Mouse (Mus musculus) embryonic facial prominence, embryonic 15.5 days (tissue): ENCODE results near the gene 4930402H24Rik. TPM values are rescaled to one million over a fixed set of nuclear protein-coding genes. Genes with fewer than 3 reads are reported as not detected.
A peak's percentile ranks its signal among the peaks of the same experiment; 100 is the strongest.
"Not testable (repeated sequence)": the region's sequence is repeated elsewhere in the genome, so short reads cannot be mapped to it uniquely, and the experiment has no call there.

Experiments used
- ATAC-seq: fragments of 200-750 bp; cut with Nextera tagmentation; 2 replicates; pipeline ENCODE4 v1.8.0; 2017; ENCODE audit warnings: low read depth, moderate TSS enrichment; ENCODE audit not compliant: insufficient number of reproducible peaks, low FRiP score, low TSS enrichment
- H3K27ac ChIP-seq: fragments of 300-500 bp; sonication (generic); replicated peaks from 2 replicates; pipeline ENCODE4 v1.5.1; 2015; ENCODE audit warnings: mild to moderate bottlenecking, inconsistent platforms
- H3K27me3 ChIP-seq: fragments of 300-500 bp; sonication (generic); 2 replicates; pipeline ENCODE4 v1.6.1; 2015; ENCODE audit warnings: inconsistent platforms
- H3K36me3 ChIP-seq: fragments of 300-500 bp; sonication (generic); 2 replicates; pipeline ENCODE4 v1.6.1; 2015; ENCODE audit warnings: mild to moderate bottlenecking, inconsistent platforms
- H3K4me1 ChIP-seq: fragments of 300-500 bp; sonication (generic); 2 replicates; pipeline ENCODE4 v1.6.1; 2015; ENCODE audit warnings: inconsistent platforms
- H3K4me2 ChIP-seq: fragments of 300-500 bp; sonication (generic); replicated peaks from 2 replicates; pipeline ENCODE4 v1.6.1; 2015; ENCODE audit warnings: mild to moderate bottlenecking, inconsistent platforms
- H3K4me3 ChIP-seq: fragments of 300-500 bp; sonication (generic); replicated peaks from 2 replicates; pipeline ENCODE4 v1.5.1; 2015; ENCODE audit warnings: mild to moderate bottlenecking, inconsistent platforms
- H3K9ac ChIP-seq: fragments of 300-500 bp; sonication (generic); 2 replicates; pipeline ENCODE4 v1.6.1; 2015; ENCODE audit warnings: inconsistent platforms
- H3K9me3 ChIP-seq: fragments of 300-500 bp; sonication (generic); replicated peaks from 2 replicates; pipeline ENCODE4 v1.6.1; 2016; ENCODE audit warnings: inconsistent platforms
- WGBS: fragments of 180-500 bp; shearing (Covaris S2); methylation state at CpG from one replicate; pipeline ENCODE4 v1.1.7; 2015; 5-methylcytosine and 5-hydroxymethylcytosine counted together
- polyA plus RNA-seq: library from polyadenylated mRNA; unstranded; fragments of >200 nt; fragmentation: Nextera tagmentation; extraction: Ambion mirVana; gene quantifications from 2 replicates; pipeline ENCODE4 v1.2.1, GENCODE M21; 2015

4930402H24Rik gene
- polyA plus RNA-seq, 1 experiment from 2014 or later, result 35.7 TPM

DNA sequence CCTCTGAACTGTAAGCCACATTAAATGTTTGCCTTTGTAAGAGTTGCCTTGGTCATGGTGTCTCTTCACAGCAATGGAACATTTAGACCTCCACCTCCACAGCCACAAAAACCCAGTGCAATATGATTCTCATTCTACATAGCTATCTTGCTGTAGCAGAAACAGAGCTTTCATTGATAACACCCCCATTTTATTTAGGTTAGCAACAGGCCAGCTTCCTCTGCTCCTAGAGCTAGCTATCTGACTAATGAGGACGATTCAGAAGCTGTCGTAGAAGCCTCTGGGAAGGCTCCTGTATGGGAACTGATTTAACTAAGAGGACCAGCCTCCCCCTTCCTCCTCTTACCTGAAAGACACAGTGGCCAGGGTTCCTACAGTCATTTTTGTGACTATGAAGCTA is 74.2 kb downstream of the 4930402H24Rik start:
- ATAC-seq, result no peak
- Histone ChIP-seq H3K36me3 (0 out of 2 replicates have a peak, but pooled peaks cover 7% of the 10 kb centered on the region), H3K4me1 (no peaks in the 10 kb centered on the region), H3K27ac (0 out of 2 replicates have a peak overlapping the region, but pooled peaks have one; percentile 22), H3K4me2 (no peak overlapping the region), H3K9ac (no peak overlapping the region), H3K27me3 (no peaks in the 10 kb centered on the region), H3K9me3 (no peaks in the 10 kb centered on the region), H3K4me3 (no peak overlapping the region)
- WGBS, result 65% methylated on average over 2 of the region's 2 CpGs

GRCm38 (mm10) chr2:130830236-130830635 is 76.0 kb downstream of the 4930402H24Rik start:
- no peak overlapping the region for H3K4me2 ChIP-seq
- H3K27me3 ChIP-seq, result no peaks in the 10 kb centered on the region
- no peak overlapping the region for H3K9ac ChIP-seq
- H3K36me3 ChIP-seq, result 0 out of 2 replicates have a peak, but pooled peaks cover 7% of the 10 kb centered on the region
- ATAC-seq, result no peak
- no peak overlapping the region for H3K4me3 ChIP-seq
- WGBS, result 81% methylated on average over 3 of the region's 3 CpGs
- H3K9me3 ChIP-seq, result no peaks in the 10 kb centered on the region
- H3K27ac ChIP-seq, result no peak overlapping the region
- H3K4me1 ChIP-seq, result no peaks in the 10 kb centered on the region

DNA sequence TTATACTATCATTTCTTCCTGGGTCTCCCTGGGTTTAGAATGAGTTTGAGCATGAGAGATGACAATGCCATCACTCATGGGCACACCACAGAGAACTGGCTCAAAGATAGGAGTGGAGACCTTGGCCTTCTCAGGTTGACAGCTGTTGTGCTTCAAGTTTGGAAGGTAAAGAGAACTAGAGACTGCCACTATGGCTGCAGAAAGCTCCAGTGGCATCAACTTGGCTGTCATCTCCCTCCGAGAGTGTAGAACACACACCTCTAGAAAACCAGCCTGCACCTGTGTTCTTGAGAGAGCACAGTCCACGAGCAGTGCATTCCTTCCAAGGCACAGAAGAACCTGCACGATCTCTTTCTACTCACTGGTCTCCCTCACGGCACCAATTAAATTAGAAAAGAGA is 76.7 kb downstream of the 4930402H24Rik start:
- Histone ChIP-seq H3K27ac (no peak overlapping the region), H3K27me3 (no peaks in the 10 kb centered on the region), H3K9ac (no peak overlapping the region), H3K4me2 (no peak overlapping the region), H3K9me3 (no peaks in the 10 kb centered on the region), H3K4me1 (no peaks in the 10 kb centered on the region), H3K36me3 (0 out of 2 replicates have a peak, but pooled peaks cover 7% of the 10 kb centered on the region), H3K4me3 (no peak overlapping the region)
- ATAC-seq, result no peak
- WGBS, result 71% methylated on average over 4 of the region's 4 CpGs

GRCm38 (mm10) chr2:130828668-130829067 is 77.5 kb downstream of the 4930402H24Rik start:
- H3K9me3 ChIP-seq, result no peaks in the 10 kb centered on the region
- no peak overlapping the region for H3K4me3 ChIP-seq
- H3K4me1 ChIP-seq, result no peaks in the 10 kb centered on the region
- no peak overlapping the region for H3K4me2 ChIP-seq
- H3K27me3 ChIP-seq, result no peaks in the 10 kb centered on the region
- no peak overlapping the region for H3K27ac ChIP-seq
- no peak for ATAC-seq
- 84% methylated on average over 1 of the region's 1 CpGs for WGBS
- H3K36me3 ChIP-seq, result 0 out of 2 replicates have a peak, but pooled peaks cover 7% of the 10 kb centered on the region
- no peak overlapping the region for H3K9ac ChIP-seq

- not testable (repeated sequence) for ATAC-seq, H3K27me3 ChIP-seq, H3K9me3 ChIP-seq, H3K4me3 ChIP-seq, H3K27ac ChIP-seq, H3K36me3 ChIP-seq, H3K9ac ChIP-seq, H3K4me1 ChIP-seq, H3K4me2 ChIP-seq
- 97% methylated on average over 3 of the region's 3 CpGs for WGBS
Observed at GRCm38 (mm10) chr2:130828066-130828465, 78.1 kb downstream of the 4930402H24Rik start.

DNA sequence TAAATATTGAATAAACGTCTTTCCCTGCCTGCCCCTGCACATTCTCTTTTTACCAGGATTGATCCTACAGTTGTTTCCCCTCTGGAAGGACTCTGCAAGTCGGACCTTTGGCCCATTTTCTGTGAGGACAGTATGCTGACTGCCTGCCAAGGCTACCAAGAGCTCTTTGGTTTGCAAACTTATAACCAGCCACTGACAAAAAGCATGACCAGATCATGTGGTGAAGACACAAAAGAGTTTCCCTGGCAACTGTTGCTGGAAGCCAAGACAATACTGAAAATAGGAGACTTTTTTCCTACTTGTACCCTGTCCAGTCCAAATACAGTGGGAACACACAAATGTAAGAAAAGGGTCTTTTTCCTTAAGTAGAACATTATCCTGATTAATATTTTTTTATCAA is 78.8 kb downstream of the 4930402H24Rik start:
- H3K4me3 ChIP-seq, result no peak overlapping the region
- H3K9ac ChIP-seq, result no peak overlapping the region
- no peak overlapping the region for H3K4me2 ChIP-seq
- no peak for ATAC-seq
- no peaks in the 10 kb centered on the region for H3K27me3 ChIP-seq
- H3K4me1 ChIP-seq, result no peaks in the 10 kb centered on the region
- H3K27ac ChIP-seq, result no peak overlapping the region
- H3K36me3 ChIP-seq, result 0 out of 2 replicates have a peak, but pooled peaks cover 7% of the 10 kb centered on the region
- WGBS, result 68% methylated on average over 2 of the region's 2 CpGs
- H3K9me3 ChIP-seq, result no peaks in the 10 kb centered on the region

GRCm38 (mm10) chr2:130818838-130819647 is 87.2 kb downstream of the 4930402H24Rik start:
- no peak for ATAC-seq
- H3K4me1 ChIP-seq, result no peaks in the 10 kb centered on the region
- no peaks in the 10 kb centered on the region for H3K27me3 ChIP-seq
- no peak overlapping the region for H3K4me2 ChIP-seq
- H3K4me3 ChIP-seq, result no peak overlapping the region
- peaks cover 4% of the 10 kb centered on the region; the same call in 1 of the 2 replicates for H3K36me3 ChIP-seq
- H3K9me3 ChIP-seq, result no peaks in the 10 kb centered on the region
- H3K27ac ChIP-seq, result 0 out of 2 replicates have a peak overlapping the region, but pooled peaks have one; percentile 14
- WGBS, result 40% methylated on average over 11 of the region's 11 CpGs
- no peak overlapping the region for H3K9ac ChIP-seq

DNA sequence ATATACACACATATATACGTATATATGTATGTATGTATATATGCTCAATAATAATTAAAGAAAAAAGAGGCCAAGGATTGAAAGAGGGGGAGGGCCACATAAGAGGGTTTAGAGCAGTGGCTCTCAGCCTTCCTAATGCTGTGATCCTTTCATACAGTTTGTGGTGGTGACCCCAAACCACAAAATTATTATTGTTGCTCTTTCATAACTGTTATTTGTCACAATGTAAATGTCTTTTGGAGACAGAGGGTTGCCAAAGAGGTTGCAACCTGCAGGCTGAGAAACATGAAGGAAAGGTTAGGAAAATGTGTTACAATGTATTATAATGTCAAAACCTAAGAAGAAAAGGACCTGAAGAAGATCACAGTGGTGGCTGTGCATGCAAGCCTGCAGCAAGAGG is 88.3 kb downstream of the 4930402H24Rik start:
- H3K9ac ChIP-seq, result no peak overlapping the region
- 89% methylated on average over 1 of the region's 1 CpGs for WGBS
- H3K9me3 ChIP-seq, result no peaks in the 10 kb centered on the region
- H3K4me2 ChIP-seq, result no peak overlapping the region
- no peaks in the 10 kb centered on the region for H3K4me1 ChIP-seq
- no peak for ATAC-seq
- no peak overlapping the region for H3K27ac ChIP-seq
- H3K27me3 ChIP-seq, result no peaks in the 10 kb centered on the region
- no peak overlapping the region for H3K4me3 ChIP-seq
- H3K36me3 ChIP-seq, result peaks cover 15% of the 10 kb centered on the region

DNA sequence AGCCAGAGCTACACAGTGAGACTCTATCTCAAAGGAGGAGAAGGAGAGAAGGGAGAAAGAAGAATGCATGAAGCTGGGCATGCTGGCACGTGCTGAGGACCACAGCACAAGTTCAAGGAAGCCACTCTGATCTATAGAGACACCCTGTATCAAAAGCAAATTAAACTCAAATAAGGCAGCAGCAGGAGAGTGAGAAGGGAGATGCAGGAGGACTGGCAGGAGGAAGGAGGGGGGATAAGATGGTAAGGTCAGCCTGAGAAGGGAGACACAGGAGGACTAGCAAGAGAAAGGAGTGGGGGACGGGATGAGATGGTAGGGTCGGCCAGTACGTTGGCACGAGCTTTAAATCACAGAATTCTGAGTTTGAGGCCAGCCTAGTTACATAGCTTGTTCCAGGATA is 90.0 kb downstream of the 4930402H24Rik start:
- no peak for ATAC-seq
- Histone ChIP-seq H3K9ac (no peak overlapping the region), H3K4me3 (no peak overlapping the region), H3K27ac (no peak overlapping the region), H3K27me3 (no peaks in the 10 kb centered on the region), H3K9me3 (no peaks in the 10 kb centered on the region), H3K4me1 (no peaks in the 10 kb centered on the region), H3K36me3 (peaks cover 30% of the 10 kb centered on the region), H3K4me2 (no peak overlapping the region)
- 77% methylated on average over 5 of the region's 5 CpGs for WGBS

- Histone ChIP-seq H3K9me3 (no peaks in the 10 kb centered on the region), H3K27ac (no peak overlapping the region), H3K4me2 (no peak overlapping the region), H3K4me1 (no peaks in the 10 kb centered on the region), H3K27me3 (no peaks in the 10 kb centered on the region), H3K4me3 (no peak overlapping the region), H3K9ac (no peak overlapping the region), H3K36me3 (peaks cover 40% of the 10 kb centered on the region)
- WGBS, result 81% methylated on average over 1 of the region's 1 CpGs
- ATAC-seq, result no peak
Observed at GRCm38 (mm10) chr2:130814492-130814891, 91.7 kb downstream of the 4930402H24Rik start.

DNA sequence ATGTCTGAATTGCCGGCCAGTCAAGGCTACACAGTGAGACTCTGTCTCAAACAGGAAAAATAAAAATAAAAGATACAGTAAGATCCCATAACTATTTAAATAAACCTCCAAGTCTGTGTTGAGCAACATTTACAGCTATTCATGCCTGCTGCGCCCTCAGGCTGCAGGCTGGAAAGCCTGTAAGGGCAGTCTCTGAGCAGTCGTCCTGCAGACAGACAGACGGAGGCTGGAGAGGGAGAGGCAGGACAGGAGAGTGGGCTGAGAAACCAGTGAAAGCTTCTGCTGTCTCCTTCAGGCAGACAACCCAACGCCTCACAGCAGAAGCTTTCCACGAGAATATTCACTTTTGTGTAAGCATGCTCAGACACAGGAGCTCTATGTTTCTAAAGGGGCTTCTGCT is 92.5 kb downstream of the 4930402H24Rik start:
- no peaks in the 10 kb centered on the region for H3K9me3 ChIP-seq
- H3K4me3 ChIP-seq, result no peak overlapping the region
- no peak for ATAC-seq
- no peak overlapping the region for H3K27ac ChIP-seq
- H3K4me2 ChIP-seq, result no peak overlapping the region
- no peak overlapping the region for H3K9ac ChIP-seq
- H3K4me1 ChIP-seq, result no peaks in the 10 kb centered on the region
- 68% methylated on average over 6 of the region's 6 CpGs for WGBS
- peaks cover 45% of the 10 kb centered on the region for H3K36me3 ChIP-seq
- H3K27me3 ChIP-seq, result no peaks in the 10 kb centered on the region

DNA sequence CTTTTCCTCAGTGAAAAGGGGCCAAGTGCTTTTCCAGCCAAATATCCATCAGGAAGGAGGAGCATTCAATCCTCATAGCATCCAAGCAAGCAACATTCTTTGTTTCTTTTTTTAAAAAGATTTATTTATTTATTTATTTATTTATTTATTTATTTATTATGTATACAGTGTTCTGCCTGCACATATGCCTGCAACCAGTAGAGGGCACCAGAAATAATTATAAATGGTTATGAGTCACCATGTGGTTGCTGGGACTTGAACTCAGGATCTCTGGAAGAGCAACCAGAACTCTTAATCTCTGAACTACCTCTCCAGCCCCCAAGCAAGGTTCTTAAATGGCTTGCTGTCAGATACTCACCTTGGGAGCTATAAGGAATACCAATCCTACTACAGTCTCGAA is 93.7 kb downstream of the 4930402H24Rik start:
- H3K9me3 ChIP-seq, result no peaks in the 10 kb centered on the region
- H3K27me3 ChIP-seq, result no peaks in the 10 kb centered on the region
- no peak overlapping the region for H3K9ac ChIP-seq
- no peak overlapping the region for H3K4me3 ChIP-seq
- no peak overlapping the region for H3K27ac ChIP-seq
- no peak overlapping the region for H3K4me2 ChIP-seq
- WGBS, result 97% methylated on average over 1 of the region's 1 CpGs
- H3K36me3 ChIP-seq, result peaks cover 58% of the 10 kb centered on the region
- no peaks in the 10 kb centered on the region for H3K4me1 ChIP-seq
- ATAC-seq, result no peak
